Mouse (Mus musculus): Measurements from ENCODE around the gene Usp54. TPM values are rescaled to one million over a fixed set of nuclear protein-coding genes. Genes with fewer than 3 reads are reported as not detected.

Usp54 gene
- polyA plus RNA-seq, 1 experiment from 2014 or later = 12.9 TPM

GRCm38 (mm10) chr14:20622412-20622811 is 18.5 kb downstream of the Usp54 start:
- H3K4me2 ChIP-seq (replicated peaks) = no peak overlapping the region
- H3K9me3 ChIP-seq = no peaks in the 10 kb centered on the region
- H3K4me3 ChIP-seq = no peak overlapping the region
- H3K27me3 ChIP-seq (replicated peaks) = no peaks in the 10 kb centered on the region
- no peak for ATAC-seq (ENCODE audit: low FRiP score, low read depth)
- no peak overlapping the region for H3K27ac ChIP-seq
- no peaks in the 10 kb centered on the region for H3K36me3 ChIP-seq
- no peaks in the 10 kb centered on the region for H3K4me1 ChIP-seq
- 92% methylated on average over 2 of the region's 2 CpGs for WGBS
- H3K9ac ChIP-seq = no peak overlapping the region

GRCm38 (mm10) chr14:20621903-20622302 is 19.0 kb downstream of the Usp54 start:
- Histone ChIP-seq H3K4me2 (replicated peaks) (no peak overlapping the region), H3K4me1 (peaks cover 2% of the 10 kb centered on the region; the same call in 1 of the 2 replicates), H3K36me3 (no peaks in the 10 kb centered on the region), H3K27ac (no peak overlapping the region), H3K9ac (no peak overlapping the region), H3K27me3 (replicated peaks) (no peaks in the 10 kb centered on the region), H3K4me3 (no peak overlapping the region), H3K9me3 (no peaks in the 10 kb centered on the region)
- 90% methylated on average over 2 of the region's 2 CpGs for WGBS
- no peak for ATAC-seq (ENCODE audit: low FRiP score, low read depth)

GRCm38 (mm10) chr14:20619131-20619530 is 21.7 kb downstream of the Usp54 start:
- H3K27me3 ChIP-seq (replicated peaks) = no peaks in the 10 kb centered on the region
- H3K4me1 ChIP-seq = peaks cover 8% of the 10 kb centered on the region; the same call in 1 of the 2 replicates
- H3K36me3 ChIP-seq = no peaks in the 10 kb centered on the region
- H3K4me2 ChIP-seq (replicated peaks) = no peak overlapping the region
- ATAC-seq (ENCODE audit: low FRiP score, low read depth) = no peak
- H3K4me3 ChIP-seq = no peak overlapping the region
- H3K9ac ChIP-seq = no peak overlapping the region
- H3K9me3 ChIP-seq = no peaks in the 10 kb centered on the region
- H3K27ac ChIP-seq = no peak overlapping the region

GRCm38 (mm10) chr14:20618211-20618610 is 22.7 kb downstream of the Usp54 start:
- ATAC-seq (ENCODE audit: low FRiP score, low read depth) = no peak
- 77% methylated on average over 5 of the region's 5 CpGs for WGBS
- H3K4me1 ChIP-seq = peaks cover 8% of the 10 kb centered on the region; the same call in 1 of the 2 replicates
- H3K9ac ChIP-seq = no peak overlapping the region
- H3K27ac ChIP-seq = no peak overlapping the region
- H3K4me2 ChIP-seq (replicated peaks) = no peak overlapping the region
- H3K4me3 ChIP-seq = no peak overlapping the region
- no peaks in the 10 kb centered on the region for H3K27me3 ChIP-seq (replicated peaks)
- no peaks in the 10 kb centered on the region for H3K36me3 ChIP-seq
- no peaks in the 10 kb centered on the region for H3K9me3 ChIP-seq

GRCm38 (mm10) chr14:20616421-20616820 is 24.4 kb downstream of the Usp54 start:
- Histone ChIP-seq H3K4me2 (replicated peaks) (no peak overlapping the region), H3K9me3 (no peaks in the 10 kb centered on the region), H3K36me3 (no peaks in the 10 kb centered on the region), H3K27ac (no peak overlapping the region), H3K4me3 (no peak overlapping the region), H3K27me3 (replicated peaks) (no peaks in the 10 kb centered on the region), H3K9ac (no peak overlapping the region), H3K4me1 (peaks cover 8% of the 10 kb centered on the region; the same call in 1 of the 2 replicates)
- no peak for ATAC-seq (ENCODE audit: low FRiP score, low read depth)
- WGBS = 9% methylated on average over 2 of the region's 2 CpGs

GRCm38 (mm10) chr14:20615075-20615474 is 25.8 kb downstream of the Usp54 start:
- H3K27ac ChIP-seq = no peak overlapping the region
- no peak overlapping the region for H3K4me2 ChIP-seq (replicated peaks)
- H3K27me3 ChIP-seq (replicated peaks) = no peaks in the 10 kb centered on the region
- no peak for ATAC-seq (ENCODE audit: low FRiP score, low read depth)
- 97% methylated on average over 2 of the region's 2 CpGs for WGBS
- H3K9ac ChIP-seq = no peak overlapping the region
- H3K4me1 ChIP-seq = peaks cover 8% of the 10 kb centered on the region; the same call in 1 of the 2 replicates
- no peaks in the 10 kb centered on the region for H3K36me3 ChIP-seq
- H3K4me3 ChIP-seq = no peak overlapping the region
- H3K9me3 ChIP-seq = no peaks in the 10 kb centered on the region

- no peak overlapping the region for H3K4me3 ChIP-seq
- H3K9ac ChIP-seq = no peak overlapping the region
- H3K4me1 ChIP-seq = peaks cover 8% of the 10 kb centered on the region; the same call in 1 of the 2 replicates
- ATAC-seq (ENCODE audit: low FRiP score, low read depth) = no peak
- 97% methylated on average over 1 of the region's 1 CpGs for WGBS
- no peak overlapping the region for H3K4me2 ChIP-seq (replicated peaks)
- no peaks in the 10 kb centered on the region for H3K9me3 ChIP-seq
- no peaks in the 10 kb centered on the region for H3K27me3 ChIP-seq (replicated peaks)
- H3K36me3 ChIP-seq = no peaks in the 10 kb centered on the region
- no peak overlapping the region for H3K27ac ChIP-seq
Observed at GRCm38 (mm10) chr14:20612820-20613219, 28.0 kb downstream of the Usp54 start.

- no peak overlapping the region for H3K4me3 ChIP-seq
- H3K4me2 ChIP-seq (replicated peaks) = no peak overlapping the region
- H3K36me3 ChIP-seq = peaks cover 4% of the 10 kb centered on the region; the same call in 1 of the 2 replicates
- H3K9ac ChIP-seq = no peak overlapping the region
- no peak overlapping the region for H3K27ac ChIP-seq
- no peaks in the 10 kb centered on the region for H3K27me3 ChIP-seq (replicated peaks)
- no peaks in the 10 kb centered on the region for H3K4me1 ChIP-seq
- H3K9me3 ChIP-seq = no peaks in the 10 kb centered on the region
- no peak for ATAC-seq (ENCODE audit: low FRiP score, low read depth)
- 91% methylated on average over 4 of the region's 4 CpGs for WGBS
Observed at GRCm38 (mm10) chr14:20610146-20610545, 30.7 kb downstream of the Usp54 start.

- H3K36me3 ChIP-seq = peaks cover 4% of the 10 kb centered on the region; the same call in 1 of the 2 replicates
- no peaks in the 10 kb centered on the region for H3K9me3 ChIP-seq
- no peak overlapping the region for H3K4me2 ChIP-seq (replicated peaks)
- no peak overlapping the region for H3K9ac ChIP-seq
- 93% methylated on average over 3 of the region's 3 CpGs for WGBS
- no peaks in the 10 kb centered on the region for H3K4me1 ChIP-seq
- no peaks in the 10 kb centered on the region for H3K27me3 ChIP-seq (replicated peaks)
- ATAC-seq (ENCODE audit: low FRiP score, low read depth) = no peak
- no peak overlapping the region for H3K4me3 ChIP-seq
- H3K27ac ChIP-seq = no peak overlapping the region
Observed at GRCm38 (mm10) chr14:20609519-20609918, 31.3 kb downstream of the Usp54 start.

- Histone ChIP-seq H3K4me2 (replicated peaks) (no peak overlapping the region), H3K4me3 (no peak overlapping the region), H3K9me3 (no peaks in the 10 kb centered on the region), H3K4me1 (no peaks in the 10 kb centered on the region), H3K27ac (no peak overlapping the region), H3K27me3 (replicated peaks) (no peaks in the 10 kb centered on the region), H3K36me3 (peaks cover 4% of the 10 kb centered on the region; the same call in 1 of the 2 replicates), H3K9ac (no peak overlapping the region)
- 87% methylated on average over 9 of the region's 9 CpGs for WGBS
- ATAC-seq (ENCODE audit: low FRiP score, low read depth) = no peak
Observed at GRCm38 (mm10) chr14:20607396-20608126, 33.3 kb downstream of the Usp54 start.

- no peak overlapping the region for H3K9ac ChIP-seq
- WGBS = 93% methylated on average over 1 of the region's 1 CpGs
Observed at GRCm38 (mm10) chr14:20601287-20601686, 39.6 kb downstream of the Usp54 start.

GRCm38 (mm10) chr14:20600203-20600602 is 40.7 kb downstream of the Usp54 start:
- H3K9me3 ChIP-seq = no peaks in the 10 kb centered on the region
- H3K4me3 ChIP-seq = no peak overlapping the region
- WGBS = 66% methylated on average over 2 of the region's 2 CpGs
- H3K36me3 ChIP-seq = no peaks in the 10 kb centered on the region
- H3K27me3 ChIP-seq (replicated peaks) = no peaks in the 10 kb centered on the region
- no peak for ATAC-seq (ENCODE audit: low FRiP score, low read depth)
- H3K4me2 ChIP-seq (replicated peaks) = no peak overlapping the region
- H3K4me1 ChIP-seq = peaks cover 6% of the 10 kb centered on the region; the same call in 1 of the 2 replicates
- no peak overlapping the region for H3K9ac ChIP-seq
- no peak overlapping the region for H3K27ac ChIP-seq

More at GRCm38 (mm10) chr14:20601287-20601686, 39.6 kb downstream of the Usp54 start:
- no peak overlapping the region for H3K27ac ChIP-seq
- no peaks in the 10 kb centered on the region for H3K27me3 ChIP-seq (replicated peaks)
- H3K4me1 ChIP-seq = no peaks in the 10 kb centered on the region
- ATAC-seq (ENCODE audit: low FRiP score, low read depth) = no peak
- H3K9me3 ChIP-seq = no peaks in the 10 kb centered on the region
- H3K4me2 ChIP-seq (replicated peaks) = no peak overlapping the region
- H3K4me3 ChIP-seq = no peak overlapping the region
- H3K36me3 ChIP-seq = no peaks in the 10 kb centered on the region

GRCm38 (mm10) chr14:20599542-20599941 is 41.3 kb downstream of the Usp54 start:
- Histone ChIP-seq H3K9me3 (no peaks in the 10 kb centered on the region), H3K4me3 (no peak overlapping the region), H3K4me2 (replicated peaks) (no peak overlapping the region), H3K27me3 (replicated peaks) (no peaks in the 10 kb centered on the region), H3K9ac (no peak overlapping the region), H3K36me3 (no peaks in the 10 kb centered on the region), H3K27ac (no peak overlapping the region), H3K4me1 (peaks cover 6% of the 10 kb centered on the region; the same call in 1 of the 2 replicates)
- no peak for ATAC-seq (ENCODE audit: low FRiP score, low read depth)
- WGBS = 91% methylated on average over 2 of the region's 2 CpGs

Measured in neural tube, embryonic 12.5 days (tissue).